Mouse (Mus musculus) kidney, embryonic 16.5 days (tissue): ENCODE measurements around the gene Terb2. TPM values are rescaled to one million over a fixed set of nuclear protein-coding genes. Genes with fewer than 3 reads are reported as not detected.

Experiments
- ATAC-seq: fragments of 200-750 bp; cut with Nextera tagmentation; 2 replicates; pipeline ENCODE4 v1.8.0; 2017; ENCODE audit warnings: moderate TSS enrichment; ENCODE audit not compliant: low FRiP score, low TSS enrichment
- H3K27ac ChIP-seq: fragments of 300-500 bp; sonication (generic); 2 replicates; pipeline ENCODE4 v1.5.1; 2014; ENCODE audit warnings: low read length
- H3K27me3 ChIP-seq: fragments of 300-500 bp; sonication (generic); 2 replicates; pipeline ENCODE4 v1.6.1; 2014; ENCODE audit warnings: low read length, control low read depth, mixed read lengths; ENCODE audit not compliant: insufficient read depth
- H3K36me3 ChIP-seq: fragments of 300-500 bp; sonication (generic); 2 replicates; pipeline ENCODE4 v1.6.1; 2014; ENCODE audit warnings: low read length, control low read depth, mixed read lengths; ENCODE audit not compliant: insufficient read depth
- H3K4me1 ChIP-seq: fragments of 300-500 bp; sonication (generic); 2 replicates; pipeline ENCODE4 v1.6.1; 2014; ENCODE audit warnings: low read length, control low read depth, mixed read lengths; ENCODE audit not compliant: insufficient read depth
- H3K4me2 ChIP-seq: fragments of 300-500 bp; sonication (generic); replicated peaks from 2 replicates; pipeline ENCODE4 v1.6.1; 2014; ENCODE audit warnings: low read depth, low read length
- H3K4me3 ChIP-seq: fragments of 300-500 bp; sonication (generic); 2 replicates; pipeline ENCODE4 v1.5.1; 2014; ENCODE audit warnings: mild to moderate bottlenecking, low read length
- H3K9ac ChIP-seq: fragments of 300-500 bp; sonication (generic); replicated peaks from 2 replicates; pipeline ENCODE4 v1.6.1; 2014; ENCODE audit warnings: low read length
- H3K9me3 ChIP-seq: fragments of 300-500 bp; sonication (generic); 2 replicates; pipeline ENCODE4 v1.6.1; 2016; ENCODE audit warnings: low read length, control low read depth
- WGBS: fragments of 180-500 bp; shearing (Covaris S2); extraction: QIAGEN DNeasy Blood & Tissue Kit; methylation state at CpG from one replicate; pipeline ENCODE4 v1.1.7; 2014; 5-methylcytosine and 5-hydroxymethylcytosine counted together
- polyA plus RNA-seq: library from polyadenylated mRNA; unstranded; fragments of >200 nt; fragmentation: Nextera tagmentation; extraction: Ambion mirVana; gene quantifications from 2 replicates; pipeline ENCODE4 v1.2.1, GENCODE M21; 2015

Terb2 gene
- polyA plus RNA-seq, 1 experiment from 2014 or later, result not detected

- ATAC-seq, result no peak
Observed at GRCm38 (mm10) chr2:122159667-122160066, 26.4 kb upstream of the Terb2 start.

GRCm38 (mm10) chr2:122160680-122161079, 25.4 kb upstream of the Terb2 start, which contains the start of gene Trim69:
Gene Trim69, plus strand, starts transcription at chr2:122160700.
- Histone ChIP-seq H3K27me3 (no peaks in the 10 kb centered on the region), H3K4me1 (peaks cover 8% of the 10 kb centered on the region), H3K9ac (no peak within 1 kb of the TSS), H3K27ac (0 out of 2 replicates have a peak within 1 kb of the TSS, but pooled peaks have one; percentile 1), H3K4me3 (no peak within 1 kb of the TSS), H3K9me3 (no peaks in the 10 kb centered on the region), H3K4me2 (no peak within 1 kb of the TSS), H3K36me3 (no peaks in the 10 kb centered on the region)
- ATAC-seq, result peak; percentile 73
- WGBS, result 44% methylated on average over 2 of the region's 2 CpGs

More at GRCm38 (mm10) chr2:122159667-122160066, 26.4 kb upstream of the Terb2 start:
- Histone ChIP-seq H3K9ac (no peak overlapping the region), H3K27ac (no peak overlapping the region), H3K27me3 (no peaks in the 10 kb centered on the region), H3K9me3 (no peaks in the 10 kb centered on the region), H3K4me3 (no peak overlapping the region), H3K4me1 (peaks cover 8% of the 10 kb centered on the region), H3K4me2 (no peak overlapping the region), H3K36me3 (no peaks in the 10 kb centered on the region)
- 70% methylated on average over 6 of the region's 6 CpGs for WGBS

GRCm38 (mm10) chr2:122161542-122161941, 24.5 kb upstream of the Terb2 start:
- H3K4me2 ChIP-seq, result no peak overlapping the region
- peak; percentile 72 for ATAC-seq
- H3K9ac ChIP-seq, result no peak overlapping the region
- H3K9me3 ChIP-seq, result no peaks in the 10 kb centered on the region
- no peak overlapping the region for H3K4me3 ChIP-seq
- 0 out of 2 replicates have a peak overlapping the region, but pooled peaks have one; percentile 1 for H3K27ac ChIP-seq
- no peaks in the 10 kb centered on the region for H3K27me3 ChIP-seq
- H3K36me3 ChIP-seq, result no peaks in the 10 kb centered on the region
- H3K4me1 ChIP-seq, result peaks cover 8% of the 10 kb centered on the region
- WGBS, result 30% methylated on average over 4 of the region's 4 CpGs

- no peak for ATAC-seq
- Histone ChIP-seq H3K27me3 (no peaks in the 10 kb centered on the region), H3K4me2 (no peak overlapping the region), H3K27ac (no peak overlapping the region), H3K4me3 (no peak overlapping the region), H3K4me1 (peaks cover 8% of the 10 kb centered on the region), H3K9me3 (no peaks in the 10 kb centered on the region), H3K36me3 (no peaks in the 10 kb centered on the region), H3K9ac (no peak overlapping the region)
- WGBS, result 81% methylated on average over 2 of the region's 2 CpGs
Observed at GRCm38 (mm10) chr2:122162529-122162928, 23.5 kb upstream of the Terb2 start.

- Histone ChIP-seq H3K4me1 (peaks cover 8% of the 10 kb centered on the region), H3K9ac (no peak overlapping the region), H3K4me2 (no peak overlapping the region), H3K36me3 (no peaks in the 10 kb centered on the region), H3K9me3 (no peaks in the 10 kb centered on the region), H3K4me3 (no peak overlapping the region), H3K27ac (no peak overlapping the region), H3K27me3 (no peaks in the 10 kb centered on the region)
- 0 out of 2 replicates have a peak, but pooled peaks have one; percentile 35 for ATAC-seq
- WGBS, result 61% methylated on average over 13 of the region's 13 CpGs
Observed at GRCm38 (mm10) chr2:122163430-122164195, 22.5 kb upstream of the Terb2 start.

GRCm38 (mm10) chr2:122164293-122164692, 21.8 kb upstream of the Terb2 start:
- Histone ChIP-seq H3K4me1 (peaks cover 8% of the 10 kb centered on the region), H3K4me3 (no peak overlapping the region), H3K4me2 (no peak overlapping the region), H3K27ac (no peak overlapping the region), H3K36me3 (no peaks in the 10 kb centered on the region), H3K27me3 (no peaks in the 10 kb centered on the region), H3K9me3 (no peaks in the 10 kb centered on the region), H3K9ac (no peak overlapping the region)
- WGBS, result 84% methylated on average over 11 of the region's 11 CpGs
- no peak for ATAC-seq

- Histone ChIP-seq H3K4me1 (no peaks in the 10 kb centered on the region), H3K36me3 (no peaks in the 10 kb centered on the region), H3K9me3 (no peaks in the 10 kb centered on the region), H3K4me2 (no peak overlapping the region), H3K27me3 (no peaks in the 10 kb centered on the region), H3K9ac (no peak overlapping the region), H3K4me3 (no peak overlapping the region), H3K27ac (no peak overlapping the region)
- no peak for ATAC-seq
- 86% methylated on average over 6 of the region's 6 CpGs for WGBS
Observed at GRCm38 (mm10) chr2:122171292-122171691, 14.8 kb upstream of the Terb2 start.

GRCm38 (mm10) chr2:122172188-122172587, 13.9 kb upstream of the Terb2 start:
- no peak for ATAC-seq
- H3K36me3 ChIP-seq, result no peaks in the 10 kb centered on the region
- no peak overlapping the region for H3K4me2 ChIP-seq
- no peaks in the 10 kb centered on the region for H3K9me3 ChIP-seq
- no peaks in the 10 kb centered on the region for H3K4me1 ChIP-seq
- no peak overlapping the region for H3K27ac ChIP-seq
- no peak overlapping the region for H3K4me3 ChIP-seq
- no peaks in the 10 kb centered on the region for H3K27me3 ChIP-seq
- WGBS, result 97% methylated on average over 2 of the region's 2 CpGs
- no peak overlapping the region for H3K9ac ChIP-seq

- 71% methylated on average over 8 of the region's 8 CpGs for WGBS
- no peak overlapping the region for H3K9ac ChIP-seq
- ATAC-seq, result no peak
Observed at GRCm38 (mm10) chr2:122180051-122180822, 5.8 kb upstream of the Terb2 start.

GRCm38 (mm10) chr2:122185086-122185485, 986 bp upstream of the Terb2 start:
- 0 out of 2 replicates have a peak, but pooled peaks cover 3% of the 10 kb centered on the region for H3K9me3 ChIP-seq
- no peak overlapping the region for H3K4me3 ChIP-seq
- H3K27ac ChIP-seq, result no peak overlapping the region
- no peak overlapping the region for H3K9ac ChIP-seq
- WGBS, result 83% methylated on average over 4 of the region's 4 CpGs
- no peak for ATAC-seq
- H3K36me3 ChIP-seq, result no peaks in the 10 kb centered on the region
- H3K4me2 ChIP-seq, result no peak overlapping the region
- no peaks in the 10 kb centered on the region for H3K27me3 ChIP-seq
- no peaks in the 10 kb centered on the region for H3K4me1 ChIP-seq

More at GRCm38 (mm10) chr2:122180051-122180822, 5.8 kb upstream of the Terb2 start:
- Histone ChIP-seq H3K4me2 (no peak overlapping the region), H3K36me3 (no peaks in the 10 kb centered on the region), H3K27me3 (no peaks in the 10 kb centered on the region), H3K9me3 (no peaks in the 10 kb centered on the region), H3K27ac (no peak overlapping the region), H3K4me1 (no peaks in the 10 kb centered on the region), H3K4me3 (no peak overlapping the region)
